Mouse (Mus musculus) heart, embryonic 15.5 days (tissue): ENCODE results near the gene Usp42. TPM values are rescaled to one million over a fixed set of nuclear protein-coding genes. Genes with fewer than 3 reads are reported as not detected.

ENCODE experiments used
- ATAC-seq: fragments of 200-750 bp; cut with Nextera tagmentation; replicated peaks from 2 replicates; pipeline ENCODE4 v1.8.0; 2017; ENCODE audit warnings: low read depth, moderate TSS enrichment; ENCODE audit not compliant: insufficient number of reproducible peaks, insufficient read depth, low FRiP score
- H3K27ac ChIP-seq: fragments of 300-500 bp; sonication (generic); 2 replicates; pipeline ENCODE4 v1.5.1; 2015; ENCODE audit warnings: mild to moderate bottlenecking, inconsistent platforms
- H3K27me3 ChIP-seq: fragments of 300-500 bp; sonication (generic); 2 replicates; pipeline ENCODE4 v1.6.1; 2015; ENCODE audit warnings: inconsistent platforms
- H3K36me3 ChIP-seq: fragments of 300-500 bp; sonication (generic); 2 replicates; pipeline ENCODE4 v1.6.1; 2015; ENCODE audit warnings: mild to moderate bottlenecking, inconsistent platforms
- H3K4me1 ChIP-seq: fragments of 300-500 bp; sonication (generic); replicated peaks from 2 replicates; pipeline ENCODE4 v1.6.1; 2015; ENCODE audit warnings: inconsistent platforms
- H3K4me2 ChIP-seq: fragments of 300-500 bp; sonication (generic); 2 replicates; pipeline ENCODE4 v1.6.1; 2015; ENCODE audit warnings: inconsistent platforms, mild to moderate bottlenecking, moderate library complexity
- H3K4me3 ChIP-seq: fragments of 300-500 bp; sonication (generic); 2 replicates; pipeline ENCODE4 v1.5.1; 2015; ENCODE audit warnings: mild to moderate bottlenecking, inconsistent platforms
- H3K9ac ChIP-seq: fragments of 300-500 bp; sonication (generic); 2 replicates; pipeline ENCODE4 v1.6.1; 2015; ENCODE audit warnings: mild to moderate bottlenecking, inconsistent platforms
- H3K9me3 ChIP-seq: fragments of 300-500 bp; sonication (generic); replicated peaks from 2 replicates; pipeline ENCODE4 v1.6.1; 2016; ENCODE audit warnings: inconsistent platforms
- WGBS: fragments of 180-500 bp; shearing (Covaris S2); methylation state at CpG from one replicate; pipeline ENCODE4 v1.1.7; 2015; ENCODE audit warnings: mixed read lengths; 5-methylcytosine and 5-hydroxymethylcytosine counted together
- polyA plus RNA-seq: library from polyadenylated mRNA; unstranded; fragments of >200 nt; fragmentation: Nextera tagmentation; extraction: Ambion mirVana; gene quantifications from 2 replicates; pipeline ENCODE4 v1.2.1, GENCODE M21; 2015

Gene Usp42
- polyA plus RNA-seq, 1 experiment from 2014 or later, result 10.3 TPM

GRCm38 (mm10) chr5:143687589-143687988 lies 44.5 kb downstream of the Usp42 start:
- Histone ChIP-seq H3K36me3 (peaks cover 35% of the 10 kb centered on the region), H3K27me3 (no peaks in the 10 kb centered on the region), H3K27ac (no peak overlapping the region), H3K4me2 (no peak overlapping the region), H3K9ac (no peak overlapping the region), H3K4me3 (no peak overlapping the region), H3K9me3 (no peaks in the 10 kb centered on the region), H3K4me1 (peaks cover 13% of the 10 kb centered on the region)
- 93% methylated on average over 3 of the region's 3 CpGs for WGBS
- no peak for ATAC-seq

GRCm38 (mm10) chr5:143686456-143686855 lies 45.6 kb downstream of the Usp42 start:
- H3K4me3 ChIP-seq, result no peak overlapping the region
- peaks cover 32% of the 10 kb centered on the region for H3K36me3 ChIP-seq
- H3K4me1 ChIP-seq, result peaks cover 13% of the 10 kb centered on the region
- H3K4me2 ChIP-seq, result no peak overlapping the region
- no peaks in the 10 kb centered on the region for H3K27me3 ChIP-seq
- no peak overlapping the region for H3K9ac ChIP-seq
- H3K9me3 ChIP-seq, result no peaks in the 10 kb centered on the region
- 90% methylated on average over 3 of the region's 3 CpGs for WGBS
- no peak for ATAC-seq
- H3K27ac ChIP-seq, result no peak overlapping the region

- Histone ChIP-seq H3K27ac (no peak overlapping the region), H3K9me3 (no peaks in the 10 kb centered on the region), H3K36me3 (peaks cover 32% of the 10 kb centered on the region), H3K4me1 (peaks cover 19% of the 10 kb centered on the region), H3K4me3 (no peak overlapping the region), H3K27me3 (no peaks in the 10 kb centered on the region), H3K4me2 (no peak overlapping the region), H3K9ac (no peak overlapping the region)
- no peak for ATAC-seq
- 77% methylated on average over 8 of the region's 8 CpGs for WGBS
These were observed 47.1 kb downstream of the Usp42 start for GRCm38 (mm10) chr5:143684911-143685390.

- Histone ChIP-seq H3K27ac (no peak overlapping the region), H3K36me3 (peaks cover 29% of the 10 kb centered on the region), H3K4me2 (no peak overlapping the region), H3K27me3 (no peaks in the 10 kb centered on the region), H3K9ac (no peak overlapping the region), H3K9me3 (no peaks in the 10 kb centered on the region), H3K4me1 (peaks cover 30% of the 10 kb centered on the region), H3K4me3 (no peak overlapping the region)
- WGBS, result 56% methylated on average over 6 of the region's 6 CpGs
- ATAC-seq, result no peak
These were observed 48.4 kb downstream of the Usp42 start for GRCm38 (mm10) chr5:143683696-143684095.

- Histone ChIP-seq H3K9me3 (no peaks in the 10 kb centered on the region), H3K9ac (no peak overlapping the region), H3K4me2 (no peak overlapping the region), H3K27me3 (no peaks in the 10 kb centered on the region), H3K27ac (no peak overlapping the region), H3K4me3 (no peak overlapping the region), H3K36me3 (peaks cover 2% of the 10 kb centered on the region; the same call in 1 of the 2 replicates), H3K4me1 (peaks cover 61% of the 10 kb centered on the region)
- no peak for ATAC-seq
- 71% methylated on average over 6 of the region's 6 CpGs for whole genome bisulfite sequencing
These were observed 52.4 kb downstream of the Usp42 start for GRCm38 (mm10) chr5:143679654-143680053.

GRCm38 (mm10) chr5:143678634-143679271 lies 53.3 kb downstream of the Usp42 start:
- Histone ChIP-seq H3K27ac (peak overlapping the region; percentile 45; the same call in 1 of the 2 replicates), H3K9ac (no peak overlapping the region)
- ATAC-seq, result no peak

GRCm38 (mm10) chr5:143677363-143677762 lies 54.7 kb downstream of the Usp42 start:
- Histone ChIP-seq H3K9ac (no peak overlapping the region), H3K36me3 (no peaks in the 10 kb centered on the region), H3K9me3 (no peaks in the 10 kb centered on the region), H3K4me2 (no peak overlapping the region), H3K4me3 (no peak overlapping the region), H3K4me1 (peaks cover 51% of the 10 kb centered on the region), H3K27me3 (no peaks in the 10 kb centered on the region), H3K27ac (no peak overlapping the region)
- ATAC-seq, result no peak
- WGBS, result 69% methylated on average over 4 of the region's 4 CpGs

More at GRCm38 (mm10) chr5:143678634-143679271, 53.3 kb downstream of the Usp42 start:
- WGBS, result 45% methylated on average over 6 of the region's 6 CpGs
- Histone ChIP-seq H3K27me3 (no peaks in the 10 kb centered on the region), H3K4me2 (no peak overlapping the region), H3K9me3 (no peaks in the 10 kb centered on the region), H3K36me3 (no peaks in the 10 kb centered on the region), H3K4me1 (peaks cover 55% of the 10 kb centered on the region), H3K4me3 (no peak overlapping the region)

GRCm38 (mm10) chr5:143676218-143676985 lies 55.7 kb downstream of the Usp42 start:
- Histone ChIP-seq H3K36me3 (no peaks in the 10 kb centered on the region), H3K4me3 (no peak overlapping the region), H3K27me3 (no peaks in the 10 kb centered on the region), H3K27ac (no peak overlapping the region), H3K9me3 (no peaks in the 10 kb centered on the region), H3K4me2 (no peak overlapping the region), H3K4me1 (peaks cover 53% of the 10 kb centered on the region), H3K9ac (no peak overlapping the region)
- WGBS, result 48% methylated on average over 5 of the region's 5 CpGs
- no peak for ATAC-seq

GRCm38 (mm10) chr5:143674576-143674975 lies 57.5 kb downstream of the Usp42 start:
- WGBS, result 65% methylated on average over 5 of the region's 5 CpGs
- Histone ChIP-seq H3K9me3 (no peaks in the 10 kb centered on the region), H3K4me1 (peaks cover 53% of the 10 kb centered on the region), H3K4me3 (no peak overlapping the region), H3K27ac (no peak overlapping the region), H3K9ac (no peak overlapping the region), H3K27me3 (no peaks in the 10 kb centered on the region), H3K36me3 (no peaks in the 10 kb centered on the region), H3K4me2 (no peak overlapping the region)
- ATAC-seq, result no peak

GRCm38 (mm10) chr5:143670740-143671415 lies 61.2 kb downstream of the Usp42 start:
- no peak overlapping the region for H3K27ac ChIP-seq
- no peak for ATAC-seq

GRCm38 (mm10) chr5:143669839-143670238 lies 62.2 kb downstream of the Usp42 start:
- WGBS, result 55% methylated on average over 2 of the region's 2 CpGs
- no peaks in the 10 kb centered on the region for H3K36me3 ChIP-seq

More at GRCm38 (mm10) chr5:143670740-143671415, 61.2 kb downstream of the Usp42 start:
- Histone ChIP-seq H3K9me3 (no peaks in the 10 kb centered on the region), H3K27me3 (no peaks in the 10 kb centered on the region), H3K36me3 (no peaks in the 10 kb centered on the region), H3K9ac (no peak overlapping the region), H3K4me2 (no peak overlapping the region), H3K4me1 (peaks cover 37% of the 10 kb centered on the region), H3K4me3 (no peak overlapping the region)
- 73% methylated on average over 6 of the region's 6 CpGs for WGBS

More at GRCm38 (mm10) chr5:143669839-143670238, 62.2 kb downstream of the Usp42 start:
- H3K4me3 ChIP-seq, result no peak overlapping the region
- peaks cover 40% of the 10 kb centered on the region for H3K4me1 ChIP-seq
- no peak for ATAC-seq
- no peak overlapping the region for H3K4me2 ChIP-seq
- H3K9ac ChIP-seq, result no peak overlapping the region
- H3K27me3 ChIP-seq, result no peaks in the 10 kb centered on the region
- H3K27ac ChIP-seq, result peak overlapping the region; percentile 91
- no peaks in the 10 kb centered on the region for H3K9me3 ChIP-seq
